Mouse (Mus musculus): ENCODE measurements around the gene Rpp14.

Gene Rpp14

GRCm38 (mm10) chr14:8080165-8080679 lies at the start of gene Rpp14:
TSS of gene Rpp14 (plus strand) at chr14:8080367.
- peak; percentile 84 for DNase-seq (ENCODE audit: low read depth, low spot score)

- DNase-seq (ENCODE audit: low read depth, low spot score), result no peak
Observed at GRCm38 (mm10) chr14:8030535-8030934, 49.6 kb upstream of the Rpp14 start.

DNA sequence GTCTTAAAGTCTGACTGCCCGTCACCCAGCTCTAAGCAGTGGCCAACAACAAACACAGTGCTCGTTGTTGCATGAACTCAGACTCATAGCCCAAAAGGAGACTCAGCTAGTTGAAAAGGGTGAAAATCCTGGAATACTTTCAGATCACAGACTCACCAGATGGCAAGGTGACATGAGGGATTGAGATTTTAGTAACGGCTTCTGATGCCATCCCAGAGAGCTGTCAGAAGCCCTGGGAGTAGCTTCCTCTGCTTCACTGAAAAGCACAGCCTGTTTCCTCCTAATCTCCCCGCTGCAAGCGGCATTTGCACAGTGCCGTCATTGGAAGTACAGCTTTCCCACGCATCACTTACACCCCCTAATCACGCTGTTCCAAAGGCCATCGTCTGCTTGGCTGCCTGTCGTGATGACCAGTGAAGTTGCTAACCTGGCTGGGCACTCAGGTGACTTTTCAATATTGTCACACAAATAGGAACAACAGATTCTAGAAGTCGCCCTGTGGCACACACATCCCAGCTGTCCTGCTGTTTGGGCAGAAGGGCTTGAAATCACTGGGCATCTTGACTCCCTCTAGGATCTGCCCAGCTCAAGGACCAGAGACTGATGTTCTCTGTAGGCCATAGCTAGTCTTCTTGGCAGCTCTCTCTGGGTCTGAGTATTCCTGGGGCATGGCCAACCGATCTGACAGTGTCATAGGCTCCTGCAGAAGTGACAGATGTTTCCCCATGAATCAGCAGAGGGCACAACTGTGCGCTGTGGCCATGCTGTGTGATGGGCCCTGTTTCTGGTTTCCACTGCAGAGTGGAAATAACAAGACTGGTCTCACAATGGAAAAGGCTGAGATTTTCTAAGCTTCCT lies 47.9 kb upstream of the Rpp14 start:
- DNase-seq (ENCODE audit: low read depth, low spot score), result no peak

- DNase-seq (ENCODE audit: low read depth, low spot score), result no peak
Observed at GRCm38 (mm10) chr14:8034561-8034960, 45.6 kb upstream of the Rpp14 start.

GRCm38 (mm10) chr14:8035951-8036350 lies 44.2 kb upstream of the Rpp14 start:
- no peak for DNase-seq (ENCODE audit: low read depth, low spot score)

DNA sequence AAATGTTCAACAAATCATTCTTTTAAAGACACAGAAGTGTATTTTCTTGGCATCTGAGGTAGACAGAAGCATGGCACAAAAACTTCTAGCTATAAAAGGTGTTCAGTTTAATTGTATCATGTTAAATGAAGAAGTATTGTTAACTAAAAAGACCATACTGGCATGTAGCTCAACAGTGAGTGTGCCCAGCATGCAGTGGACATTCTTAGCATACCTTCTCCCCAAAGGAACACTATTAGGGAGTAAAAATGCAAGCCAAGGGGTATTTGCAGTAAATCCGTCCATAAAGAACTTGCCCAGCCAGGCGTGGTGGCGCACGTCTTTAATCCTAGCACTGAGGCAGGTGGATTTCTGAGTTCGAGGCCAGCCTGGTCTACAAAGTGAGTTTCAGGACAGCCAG lies 43.8 kb upstream of the Rpp14 start:
- no peak for DNase-seq (ENCODE audit: low read depth, low spot score)

GRCm38 (mm10) chr14:8038150-8038549 lies 42.0 kb upstream of the Rpp14 start:
- no peak for DNase-seq (ENCODE audit: low read depth, low spot score)

DNA sequence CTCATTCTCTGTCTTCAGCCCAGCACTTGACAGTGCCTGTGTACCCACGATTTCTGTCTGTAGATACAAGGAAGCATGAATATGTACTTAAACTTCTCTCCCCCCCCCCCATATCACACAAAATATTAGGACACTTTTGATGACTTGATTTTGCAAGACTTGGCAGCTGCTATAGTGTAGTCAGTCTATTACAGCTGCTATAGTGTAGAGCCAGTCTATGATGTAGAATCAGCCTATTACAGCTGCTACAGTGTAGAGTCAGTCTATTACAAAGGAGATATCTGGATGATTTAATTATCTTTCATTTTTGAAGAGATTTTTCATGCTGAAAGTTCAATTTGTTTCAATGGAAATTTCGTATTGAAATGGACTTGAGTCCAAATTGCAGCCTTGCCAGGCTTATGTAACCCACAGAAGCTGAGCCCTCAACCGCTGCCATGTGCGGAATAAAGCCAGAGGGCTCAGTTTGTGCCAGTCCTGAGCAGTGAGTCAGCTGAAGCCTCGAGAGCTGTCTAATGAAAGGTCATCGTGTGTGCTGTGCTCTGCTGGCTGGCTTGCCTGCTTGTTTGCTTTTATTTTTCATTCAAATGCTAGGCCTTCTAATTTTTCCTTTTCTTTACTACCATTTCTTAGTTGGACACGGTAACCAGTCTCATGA lies 41.2 kb upstream of the Rpp14 start:
- no peak for DNase-seq (ENCODE audit: low read depth, low spot score)

GRCm38 (mm10) chr14:8040179-8040578 lies 40.0 kb upstream of the Rpp14 start:
- DNase-seq (ENCODE audit: low read depth, low spot score), result no peak

- no peak for DNase-seq (ENCODE audit: low read depth, low spot score)
Observed at GRCm38 (mm10) chr14:8040911-8041678, 39.1 kb upstream of the Rpp14 start.

DNA sequence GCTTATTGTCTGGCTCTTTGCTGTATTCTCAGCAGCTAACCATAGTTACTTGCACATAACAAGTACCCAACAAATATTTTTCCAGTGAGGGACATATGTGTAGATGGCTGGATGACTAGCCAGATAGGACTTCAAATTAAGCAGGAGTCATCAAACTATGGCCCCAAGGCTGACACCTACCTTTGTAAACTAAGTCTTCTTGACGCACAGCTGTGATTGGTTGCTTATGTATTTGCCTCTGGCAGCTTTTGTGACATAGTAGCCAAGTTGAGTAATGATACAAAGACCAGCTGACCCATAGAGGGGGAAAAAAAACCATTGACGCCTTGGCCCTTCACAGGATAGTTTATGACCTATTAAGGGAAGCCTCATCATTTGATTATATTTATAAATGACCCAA lies 38.0 kb upstream of the Rpp14 start:
- no peak for DNase-seq (ENCODE audit: low read depth, low spot score)

GRCm38 (mm10) chr14:8042577-8042976 lies 37.6 kb upstream of the Rpp14 start:
- DNase-seq (ENCODE audit: low read depth, low spot score), result no peak

- DNase-seq (ENCODE audit: low read depth, low spot score), result no peak
Observed at GRCm38 (mm10) chr14:8044330-8044729, 35.8 kb upstream of the Rpp14 start.

- no peak for DNase-seq (ENCODE audit: low read depth, low spot score)
Observed at GRCm38 (mm10) chr14:8044786-8045185, 35.4 kb upstream of the Rpp14 start.

GRCm38 (mm10) chr14:8045187-8045846 lies 34.9 kb upstream of the Rpp14 start:
- DNase-seq (ENCODE audit: low read depth, low spot score), result no peak

DNA sequence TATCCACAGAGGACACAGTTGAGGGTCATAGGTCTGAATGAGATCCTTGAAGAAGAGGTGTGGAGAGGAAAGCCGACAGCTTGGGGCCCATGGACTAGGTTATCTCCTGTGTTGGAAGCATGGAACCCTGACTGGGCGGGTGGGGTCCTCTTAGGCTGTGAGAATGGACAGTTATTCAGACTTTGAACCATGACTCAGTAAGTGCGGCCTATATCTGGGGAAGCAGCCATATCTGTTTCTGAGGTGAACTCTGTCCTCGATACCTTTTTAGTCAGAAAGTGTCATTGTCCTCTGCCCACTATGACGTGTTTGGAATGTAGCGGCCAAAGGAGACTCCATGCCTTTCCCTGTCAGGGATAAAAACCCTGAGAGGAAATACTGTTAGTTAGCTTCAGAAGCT lies 33.3 kb upstream of the Rpp14 start:
- no peak for DNase-seq (ENCODE audit: low read depth, low spot score)

GRCm38 (mm10) chr14:8049334-8049733 lies 30.8 kb upstream of the Rpp14 start:
- DNase-seq (ENCODE audit: low read depth, low spot score), result no peak

- DNase-seq (ENCODE audit: low read depth, low spot score), result no peak
Observed at GRCm38 (mm10) chr14:8051869-8052268, 28.3 kb upstream of the Rpp14 start.

- no peak for DNase-seq (ENCODE audit: low read depth, low spot score)
Observed at GRCm38 (mm10) chr14:8052661-8053060, 27.5 kb upstream of the Rpp14 start.

DNA sequence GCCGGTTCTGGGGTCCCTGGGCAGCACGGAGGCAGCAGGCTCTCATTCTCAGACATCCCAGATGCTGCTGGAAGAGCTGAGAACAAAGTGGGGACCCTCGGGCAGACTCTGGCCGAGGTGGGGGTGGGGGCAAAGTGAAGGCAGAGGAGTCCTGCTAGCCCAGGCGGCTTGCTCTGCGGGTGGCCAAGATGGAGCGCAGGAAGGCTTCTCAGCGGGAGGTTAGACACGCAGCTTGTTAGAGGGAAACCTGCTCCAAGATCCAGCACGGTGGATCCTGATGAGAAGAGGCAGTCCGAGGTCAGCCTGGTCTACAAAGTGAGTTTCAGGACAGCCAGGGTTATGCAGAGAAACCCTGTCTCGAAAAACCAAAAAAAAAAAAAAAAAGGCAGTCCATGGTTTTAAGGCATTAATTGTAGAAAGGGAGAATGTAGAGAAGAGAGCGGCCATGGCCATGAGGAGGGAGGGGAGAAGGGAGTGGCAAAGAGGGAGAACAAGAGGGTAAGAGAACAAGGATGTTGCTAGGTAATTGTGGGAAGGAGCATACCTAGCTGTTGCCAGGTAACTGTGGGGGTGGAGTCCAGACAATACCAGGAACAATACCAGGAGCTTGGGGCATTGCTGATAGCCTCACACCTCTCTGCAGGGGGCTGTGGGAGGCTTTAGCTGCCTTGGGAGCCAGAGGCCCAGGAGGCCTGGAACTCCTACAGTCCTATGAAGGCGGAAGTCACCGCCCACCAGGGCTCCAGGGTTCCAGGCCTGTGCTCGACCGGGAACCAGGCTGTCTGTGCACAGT lies 25.7 kb upstream of the Rpp14 start:
- DNase-seq (ENCODE audit: low read depth, low spot score), result no peak

DNA sequence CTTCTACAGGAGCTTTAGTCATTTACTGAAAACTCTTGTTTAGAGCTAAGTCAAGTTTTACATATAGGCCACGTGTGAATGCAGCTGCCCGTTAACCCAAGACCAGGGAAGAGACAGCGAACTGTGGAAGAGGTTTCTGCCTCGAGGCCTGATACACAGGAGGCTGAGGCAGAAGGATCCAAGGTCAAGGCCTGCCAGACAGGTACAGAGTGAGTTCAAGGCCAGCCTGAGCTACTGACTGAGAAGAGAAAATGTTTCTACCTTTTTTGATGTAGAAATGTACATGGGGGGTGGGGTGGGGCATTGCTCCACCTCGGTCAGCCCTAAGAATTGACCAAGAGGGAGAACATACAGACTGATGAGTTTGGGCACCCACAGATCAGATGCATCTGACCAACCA lies 24.1 kb upstream of the Rpp14 start:
- no peak for DNase-seq (ENCODE audit: low read depth, low spot score)

Measured in brain, embryonic 18.5 days (tissue).